Mouse (Mus musculus): ENCODE measurements around the gene Rgp1. TPM values are rescaled to one million over a fixed set of nuclear protein-coding genes. Genes with fewer than 3 reads are reported as not detected.
A peak's percentile ranks its signal among the peaks of the same experiment; 100 is the strongest.

The Rgp1 gene
- polyA plus RNA-seq (2014; fragmentation: Nextera tagmentation; extraction: Ambion mirVana): 28.2 and 31.9 TPM in 2 replicates

DNA sequence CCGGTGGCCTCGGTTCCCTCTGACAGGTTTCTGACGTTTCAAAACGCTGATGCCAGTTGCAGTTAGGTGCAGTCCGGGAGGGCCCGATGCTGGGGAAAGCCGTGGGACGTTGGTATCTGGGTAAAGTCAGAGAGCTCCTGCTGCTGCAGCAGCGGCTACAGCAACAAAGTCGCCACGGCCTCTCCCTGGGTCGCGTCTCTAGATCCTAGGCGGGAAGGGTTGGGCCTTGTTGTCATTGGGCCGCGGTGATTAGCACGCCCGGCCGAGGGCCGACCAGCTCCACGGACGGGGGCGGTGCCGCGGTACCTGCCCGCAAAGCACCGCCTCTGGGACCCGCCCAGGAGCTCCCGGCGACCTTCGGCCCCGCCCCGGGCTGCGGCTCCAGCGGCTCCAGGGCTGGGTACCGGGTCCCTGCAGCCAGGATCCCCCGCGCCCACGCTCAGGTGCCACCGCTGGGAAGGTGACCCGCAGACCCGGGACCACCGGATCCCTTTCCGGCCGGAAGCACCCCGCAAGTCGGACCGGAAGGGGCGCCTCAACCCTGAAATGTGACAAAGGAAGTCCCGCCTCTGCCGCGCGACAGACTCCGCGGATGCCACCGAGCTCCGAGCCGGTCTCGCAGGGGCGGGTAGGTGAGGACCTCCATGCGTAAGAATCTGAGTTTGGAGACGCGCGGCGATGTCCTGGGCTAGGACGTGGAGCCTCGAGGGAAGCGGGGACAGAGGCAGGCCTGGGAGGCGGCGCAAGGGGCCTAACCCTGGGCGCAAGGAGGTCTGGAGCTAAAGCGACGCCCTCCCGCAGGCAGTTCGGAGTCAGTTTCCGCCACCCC lies at the start of gene Rgp1, which contains the start of gene Gba2:
Gene Rgp1 (plus strand): TSS at position 340 of the 829 bp plus-strand sequence.
Gene Gba2 (minus strand): TSS at position 498 of the 829 bp plus-strand sequence.
- H3K27me3 ChIP-seq (ENCODE audit: insufficient read depth, low read length): no peaks in the 10 kb centered on the region
- H3K36me3 ChIP-seq (ENCODE audit: insufficient read depth): peaks cover 41% of the 10 kb centered on the region
- H3K9me3 ChIP-seq (ENCODE audit: low read depth, low read length): no peaks in the 10 kb centered on the region
- ATAC-seq (ENCODE audit: insufficient read depth) (peak; percentile 97), DNase-seq (peak; percentile 91)
- H3K4me3 ChIP-seq (ENCODE audit: low read depth, low read length): peak within 1 kb of the TSS; percentile 76
- 0 out of 2 replicates have a peak, but pooled peaks have one; percentile 8 for TF ChIP-seq CTCF (IDR thresholded peaks at IDR 0.05; ENCODE audit: low read depth)
- peak within 1 kb of the TSS; percentile 77 for H3K9ac ChIP-seq
- H3K4me2 ChIP-seq: peak within 1 kb of the TSS; percentile 79
- peaks cover 15% of the 10 kb centered on the region; the same call in 1 of the 2 replicates for H3K4me1 ChIP-seq (ENCODE audit: insufficient read depth)
- H3K27ac ChIP-seq (ENCODE audit: low read depth): peak within 1 kb of the TSS; percentile 86
- WGBS: under 1% methylated on average over 71 of the region's 76 CpGs

DNA sequence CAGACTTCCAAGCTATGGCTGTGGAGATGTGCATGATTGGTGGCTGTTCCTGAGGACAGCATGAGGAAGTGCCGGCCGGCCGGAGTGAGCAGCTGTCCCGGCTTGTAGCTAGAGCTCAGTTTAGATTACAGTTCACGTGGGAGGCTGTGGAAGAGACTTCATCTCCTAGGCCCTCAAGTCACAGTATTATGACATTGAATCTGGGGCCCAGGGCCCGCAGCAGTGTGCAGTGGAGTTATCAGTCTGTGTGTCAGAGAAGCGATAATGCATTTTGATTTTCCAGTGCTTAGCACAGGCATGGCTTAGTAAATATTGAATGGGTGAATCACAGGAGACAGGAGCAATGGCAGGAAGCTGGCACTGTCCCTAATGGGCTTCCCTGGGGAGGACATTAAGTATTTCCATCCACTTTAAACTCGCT lies 48.4 kb upstream of the Rgp1 start:
- no peaks in the 10 kb centered on the region for H3K9me3 ChIP-seq (ENCODE audit: low read depth, low read length)
- H3K36me3 ChIP-seq (ENCODE audit: insufficient read depth): peaks cover 51% of the 10 kb centered on the region
- H3K27ac ChIP-seq (ENCODE audit: low read depth): peak overlapping the region; percentile 7; the same call in 1 of the 2 replicates
- H3K4me1 ChIP-seq (ENCODE audit: insufficient read depth): no peaks in the 10 kb centered on the region
- no peak for DNase-seq
- 46% methylated on average over 8 of the region's 8 CpGs for WGBS
- no peaks in the 10 kb centered on the region for H3K27me3 ChIP-seq (ENCODE audit: insufficient read depth, low read length)
- H3K4me3 ChIP-seq (ENCODE audit: low read depth, low read length): no peak overlapping the region
- ATAC-seq (ENCODE audit: insufficient read depth): no peak
- H3K9ac ChIP-seq: no peak overlapping the region
- TF ChIP-seq CTCF (IDR thresholded peaks at IDR 0.05; ENCODE audit: low read depth): no peak
- H3K4me2 ChIP-seq: no peak overlapping the region

DNA sequence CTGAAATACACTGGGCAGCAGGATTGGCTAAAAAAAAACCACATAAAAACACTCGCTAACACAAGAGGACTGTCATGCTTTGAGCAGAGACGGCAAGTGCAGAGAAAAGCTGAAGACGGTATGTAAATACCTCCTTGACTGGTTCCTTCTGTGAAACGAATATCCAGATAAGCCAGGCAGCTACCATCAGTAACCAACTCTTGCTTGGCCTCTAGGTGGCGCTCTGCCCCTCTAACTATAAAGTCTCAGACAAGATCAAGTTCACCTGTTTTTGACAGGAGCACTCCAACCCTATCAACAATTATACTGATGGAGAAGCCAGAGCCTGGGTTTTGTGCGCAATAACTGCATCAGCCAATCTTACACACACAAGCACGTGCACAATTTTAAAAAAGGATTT lies 47.9 kb upstream of the Rgp1 start:
- peak overlapping the region; percentile 7; the same call in 1 of the 2 replicates for H3K27ac ChIP-seq (ENCODE audit: low read depth)
- TF ChIP-seq CTCF (IDR thresholded peaks at IDR 0.05; ENCODE audit: low read depth): peak; percentile 86

DNA sequence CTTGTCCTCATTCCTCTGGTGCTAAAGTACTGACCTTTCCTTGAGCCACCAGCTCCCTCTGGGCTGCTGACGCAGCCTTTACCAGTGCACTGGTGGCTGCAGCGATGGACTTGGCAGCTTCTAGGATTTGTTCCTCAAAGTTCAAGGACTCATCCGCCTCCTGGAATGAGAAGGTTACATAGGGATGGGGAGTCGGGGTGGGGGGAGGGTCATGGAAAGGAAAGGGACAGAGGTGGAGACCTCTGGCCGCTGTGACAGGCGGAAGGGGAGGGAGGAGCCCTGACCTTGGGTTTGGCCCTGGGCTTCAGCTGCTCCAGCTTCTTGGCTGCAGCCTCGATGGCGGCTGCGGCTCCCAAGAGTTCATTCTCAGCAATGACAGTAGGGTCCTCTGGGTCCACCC lies 45.2 kb upstream of the Rgp1 start:
- no peak overlapping the region for H3K9ac ChIP-seq
- peaks cover 83% of the 10 kb centered on the region for H3K36me3 ChIP-seq (ENCODE audit: insufficient read depth)
- H3K4me2 ChIP-seq: no peak overlapping the region
- H3K4me1 ChIP-seq (ENCODE audit: insufficient read depth): no peaks in the 10 kb centered on the region
- H3K4me3 ChIP-seq (ENCODE audit: low read depth, low read length): no peak overlapping the region
- no peak for TF ChIP-seq CTCF (IDR thresholded peaks at IDR 0.05; ENCODE audit: low read depth)
- H3K27ac ChIP-seq (ENCODE audit: low read depth): no peak overlapping the region
- 81% methylated on average over 9 of the region's 9 CpGs for WGBS
- H3K27me3 ChIP-seq (ENCODE audit: insufficient read depth, low read length): no peaks in the 10 kb centered on the region
- ATAC-seq (ENCODE audit: insufficient read depth) (no peak), DNase-seq (no peak)
- no peaks in the 10 kb centered on the region for H3K9me3 ChIP-seq (ENCODE audit: low read depth, low read length)

More for the DNA sequence above, 47.9 kb upstream of the Rgp1 start:
- Histone ChIP-seq H3K9me3 (ENCODE audit: low read depth, low read length) (no peaks in the 10 kb centered on the region), H3K27me3 (ENCODE audit: insufficient read depth, low read length) (no peaks in the 10 kb centered on the region), H3K4me1 (ENCODE audit: insufficient read depth) (no peaks in the 10 kb centered on the region), H3K4me3 (ENCODE audit: low read depth, low read length) (no peak overlapping the region), H3K9ac (no peak overlapping the region), H3K4me2 (no peak overlapping the region), H3K36me3 (ENCODE audit: insufficient read depth) (peaks cover 56% of the 10 kb centered on the region)
- WGBS: 18% methylated on average over 7 of the region's 7 CpGs
- peak; percentile 87 for DNase-seq
- no peak; the same call in 1 of the 2 replicates for ATAC-seq (ENCODE audit: insufficient read depth)

DNA sequence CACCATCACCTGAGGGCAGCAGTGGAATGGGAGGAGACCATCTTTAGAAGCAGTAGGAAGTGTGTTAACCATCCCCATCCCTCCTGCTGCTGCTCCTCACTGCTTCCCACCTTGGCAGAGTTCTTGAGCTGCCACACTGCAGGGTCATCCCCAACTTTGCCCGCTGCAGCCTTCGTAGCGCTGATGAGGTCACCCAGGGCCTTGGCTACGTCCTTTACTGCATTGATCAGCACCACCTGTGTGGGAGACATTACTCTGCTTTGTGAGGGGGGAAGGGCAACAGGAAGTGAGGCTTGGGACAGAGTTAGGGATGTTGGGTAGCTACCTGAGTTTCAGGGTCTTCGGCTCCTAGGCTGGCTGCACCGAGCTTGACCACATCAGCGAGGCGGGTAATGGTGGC lies 42.9 kb upstream of the Rgp1 start:
- Histone ChIP-seq H3K4me3 (ENCODE audit: low read depth, low read length) (no peak overlapping the region), H3K27ac (ENCODE audit: low read depth) (no peak overlapping the region), H3K27me3 (ENCODE audit: insufficient read depth, low read length) (no peaks in the 10 kb centered on the region), H3K9ac (no peak overlapping the region), H3K36me3 (ENCODE audit: insufficient read depth) (peaks cover 100% of the 10 kb centered on the region), H3K9me3 (ENCODE audit: low read depth, low read length) (no peaks in the 10 kb centered on the region), H3K4me2 (no peak overlapping the region), H3K4me1 (ENCODE audit: insufficient read depth) (no peaks in the 10 kb centered on the region)
- DNase-seq (no peak), ATAC-seq (ENCODE audit: insufficient read depth) (no peak)
- 92% methylated on average over 8 of the region's 8 CpGs for WGBS
- no peak for TF ChIP-seq CTCF (IDR thresholded peaks at IDR 0.05; ENCODE audit: low read depth)

DNA sequence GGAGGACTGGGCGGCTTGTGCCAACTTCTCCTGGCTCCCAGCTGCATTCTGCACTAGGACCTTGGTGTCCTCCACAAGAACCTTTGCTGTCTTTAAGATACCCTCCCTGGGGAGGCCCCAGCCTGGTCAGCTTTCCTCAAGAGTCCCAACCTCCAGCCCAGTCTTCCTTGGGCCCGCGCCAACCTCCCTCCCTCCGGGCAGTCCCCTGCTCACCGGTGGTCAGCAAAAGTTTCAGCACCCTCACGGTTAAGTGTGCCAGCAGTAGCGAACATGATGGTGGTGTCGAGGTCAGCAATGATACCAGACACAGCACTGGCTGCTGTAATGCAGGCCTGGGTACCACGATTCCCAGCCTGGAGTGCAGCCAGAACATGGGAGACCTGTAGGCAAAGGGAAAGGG lies 42.5 kb upstream of the Rgp1 start:
- 89% methylated on average over 9 of the region's 9 CpGs for WGBS
- ATAC-seq (ENCODE audit: insufficient read depth) (no peak), DNase-seq (no peak)
- Histone ChIP-seq H3K27me3 (ENCODE audit: insufficient read depth, low read length) (no peaks in the 10 kb centered on the region), H3K4me1 (ENCODE audit: insufficient read depth) (no peaks in the 10 kb centered on the region), H3K9ac (no peak overlapping the region), H3K36me3 (ENCODE audit: insufficient read depth) (peaks cover 100% of the 10 kb centered on the region), H3K4me2 (no peak overlapping the region), H3K27ac (ENCODE audit: low read depth) (no peak overlapping the region), H3K4me3 (ENCODE audit: low read depth, low read length) (no peak overlapping the region), H3K9me3 (ENCODE audit: low read depth, low read length) (no peaks in the 10 kb centered on the region)
- no peak for TF ChIP-seq CTCF (IDR thresholded peaks at IDR 0.05; ENCODE audit: low read depth)

DNA sequence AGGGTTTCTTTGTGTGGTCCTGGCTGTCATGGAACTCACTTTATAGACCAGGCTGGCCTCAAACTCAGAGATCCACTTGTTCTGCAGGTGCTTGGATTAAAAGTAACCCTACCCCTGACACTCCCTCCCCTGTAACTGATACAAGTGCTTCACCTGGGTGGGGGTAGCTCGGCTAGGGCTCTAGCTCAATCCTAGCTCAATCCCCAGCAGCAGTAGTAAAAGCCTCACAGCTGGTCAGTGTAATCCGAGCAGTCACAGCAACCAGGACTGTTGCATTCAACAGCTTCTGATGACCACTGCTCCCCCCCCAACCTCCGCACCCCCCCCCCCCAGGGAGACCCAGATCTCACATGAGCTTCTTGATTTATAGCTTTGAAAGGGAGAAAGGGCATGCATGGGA lies 36.5 kb upstream of the Rgp1 start:
- H3K36me3 ChIP-seq (ENCODE audit: insufficient read depth): peaks cover 100% of the 10 kb centered on the region
- H3K27me3 ChIP-seq (ENCODE audit: insufficient read depth, low read length): no peaks in the 10 kb centered on the region
- no peak for TF ChIP-seq CTCF (IDR thresholded peaks at IDR 0.05; ENCODE audit: low read depth)
- H3K9ac ChIP-seq: no peak overlapping the region
- ATAC-seq (ENCODE audit: insufficient read depth) (no peak), DNase-seq (no peak)
- WGBS: 77% methylated on average over 3 of the region's 3 CpGs
- H3K9me3 ChIP-seq (ENCODE audit: low read depth, low read length): no peaks in the 10 kb centered on the region
- no peak overlapping the region for H3K4me2 ChIP-seq
- no peaks in the 10 kb centered on the region for H3K4me1 ChIP-seq (ENCODE audit: insufficient read depth)
- H3K4me3 ChIP-seq (ENCODE audit: low read depth, low read length): no peak overlapping the region
- no peak overlapping the region for H3K27ac ChIP-seq (ENCODE audit: low read depth)
